Mouse (Mus musculus) MEL (cell line): Measurements from ENCODE around the gene Brwd1. TPM values are rescaled to one million over a fixed set of nuclear protein-coding genes. Genes with fewer than 3 reads are reported as not detected.

Experiments used
- DNase-seq: peaks from one replicate; pipeline ENCODE4 v3.0.0; 2011; ENCODE audit warnings: low read depth, low spot score
- H3K27ac ChIP-seq: 2 replicates; pipeline ENCODE4 v1.5.1; 2012; ENCODE audit warnings: low read depth, mild to moderate bottlenecking, control low read depth, low read length, moderate library complexity; ENCODE audit not compliant: control insufficient read depth
- H3K27me3 ChIP-seq, 2 experiments: fragments of 150-350 bp in 1 of 2; sonication (generic) in 1 of 2; 2 replicates each; pipeline ENCODE4 v1.6.1; 2012; ENCODE audit warnings: low read length in 2 of 2, mild to moderate bottlenecking in 2 of 2, improper control_type of control experiment in 1 of 2, moderate library complexity in 1 of 2; ENCODE audit not compliant: insufficient read depth in 2 of 2, control insufficient read depth in 1 of 2
- H3K36me3 ChIP-seq, 2 experiments: 2 replicates each; pipeline ENCODE4 v1.6.1; 2012 to 2014; ENCODE audit warnings: low read length in 2 of 2, improper control_type of control experiment in 1 of 2, inconsistent platforms in 1 of 2, mild to moderate bottlenecking in 1 of 2; ENCODE audit not compliant: insufficient read depth in 2 of 2, control insufficient read depth in 1 of 2
- H3K4me1 ChIP-seq, 2 experiments: fragments of 150-350 bp in 1 of 2; sonication (generic) in 1 of 2; 2 replicates each; pipeline ENCODE4 v1.6.1; 2012; ENCODE audit warnings: low read length in 2 of 2, improper control_type of control experiment in 1 of 2, mild to moderate bottlenecking in 1 of 2; ENCODE audit not compliant: insufficient read depth in 2 of 2, control insufficient read depth in 1 of 2
- H3K4me3 ChIP-seq, 2 experiments: fragments of 150-350 bp in 1 of 2; sonication (generic) in 1 of 2; 2 replicates each; pipeline ENCODE4 v1.5.1; 2012; ENCODE audit warnings: low read depth in 2 of 2, low read length in 2 of 2, mild to moderate bottlenecking in 2 of 2, moderate library complexity in 2 of 2, control low read depth in 1 of 2, improper control_type of control experiment in 1 of 2; ENCODE audit not compliant: control insufficient read depth in 1 of 2, insufficient read depth in 1 of 2
- H3K79me2 ChIP-seq: 2 replicates; pipeline ENCODE4 v1.6.1; 2012; ENCODE audit warnings: mild to moderate bottlenecking, low read length, moderate library complexity; ENCODE audit not compliant: control insufficient read depth, poor library complexity, insufficient read depth
- H3K9ac ChIP-seq: 2 replicates; pipeline ENCODE4 v1.6.1; 2012; ENCODE audit warnings: low read depth, mild to moderate bottlenecking, control low read depth, low read length, moderate library complexity; ENCODE audit not compliant: control insufficient read depth, poor library complexity, severe bottlenecking
- H3K9me3 ChIP-seq: fragments of 150-350 bp; sonication (generic); replicated peaks from 2 replicates; pipeline ENCODE4 v1.6.1; 2012; ENCODE audit warnings: mild to moderate bottlenecking, low read length, improper control_type of control experiment, moderate library complexity; ENCODE audit not compliant: insufficient read depth
- BHLHE40 ChIP-seq: IDR thresholded peaks from 2 replicates; pipeline ENCODE4 v1.6.1; 2012; ENCODE audit warnings: low read depth, mild to moderate bottlenecking, inconsistent platforms, low read length, improper control_type of control experiment, borderline replicate concordance
- CTCF ChIP-seq, 3 experiments: IDR thresholded peaks in 2 of 3; conservative IDR thresholded peaks in 1 of 3; 2 replicates each; pipeline ENCODE4 v1.5.1; 2011 to 2012; ENCODE audit warnings: low read length in 3 of 3, low read depth in 2 of 3, mild to moderate bottlenecking in 2 of 3, improper control_type of control experiment in 1 of 3, inconsistent platforms in 1 of 3, mixed read lengths in 1 of 3, moderate library complexity in 1 of 3; ENCODE audit not compliant: control insufficient read depth in 1 of 3, insufficient read depth in 1 of 3, poor library complexity in 1 of 3, severe bottlenecking in 1 of 3
- EP300 ChIP-seq, 2 experiments: IDR thresholded peaks; 2 replicates each; pipeline ENCODE4 v1.6.1; 2011; ENCODE audit warnings: improper control_type of control experiment in 2 of 2, low read length in 2 of 2, low read depth in 1 of 2, mild to moderate bottlenecking in 1 of 2
- ETS1 ChIP-seq: IDR thresholded peaks from 2 replicates; pipeline ENCODE4 v1.6.1; 2012; ENCODE audit warnings: low read depth, mild to moderate bottlenecking, inconsistent platforms, low read length, improper control_type of control experiment, moderate library complexity
- HCFC1 ChIP-seq: IDR thresholded peaks from 2 replicates; pipeline ENCODE4 v1.6.1; 2012; ENCODE audit warnings: low read depth, mild to moderate bottlenecking, inconsistent platforms, low read length, improper control_type of control experiment, moderate library complexity
- JUND ChIP-seq: IDR thresholded peaks from 2 replicates; pipeline ENCODE4 v1.6.1; 2011; ENCODE audit warnings: low read depth, mild to moderate bottlenecking, improper control_type of control experiment, low read length
- MEF2A ChIP-seq: IDR thresholded peaks from 2 replicates; pipeline ENCODE4 v1.6.1; 2014; ENCODE audit warnings: low read depth, mild to moderate bottlenecking, inconsistent platforms, low read length, improper control_type of control experiment; ENCODE audit not compliant: poor library complexity, insufficient replicate concordance, severe bottlenecking; ENCODE audit errors: extremely low read depth
- NRF1 ChIP-seq: IDR thresholded peaks from 2 replicates; pipeline ENCODE4 v1.6.1; 2014; ENCODE audit warnings: low read depth, mild to moderate bottlenecking, inconsistent platforms, low read length, improper control_type of control experiment, moderate library complexity; ENCODE audit not compliant: poor library complexity, insufficient read depth, severe bottlenecking
- POLR2AphosphoS2 ChIP-seq: IDR thresholded peaks from 2 replicates; pipeline ENCODE4 v1.6.1; 2011; ENCODE audit warnings: low read length, improper control_type of control experiment
- SIN3A ChIP-seq: IDR thresholded peaks from 2 replicates; pipeline ENCODE4 v1.6.1; 2012; ENCODE audit warnings: low read length, improper control_type of control experiment, inconsistent platforms
- SMC3 ChIP-seq: IDR thresholded peaks from 2 replicates; pipeline ENCODE4 v1.6.1; 2011; ENCODE audit warnings: low read depth, low read length, improper control_type of control experiment
- TAL1 ChIP-seq: IDR thresholded peaks from 2 replicates; pipeline ENCODE4 v1.6.1; 2012; ENCODE audit warnings: mild to moderate bottlenecking, inconsistent platforms, low read length, moderate library complexity, mixed read lengths
- TBP ChIP-seq: IDR thresholded peaks from 2 replicates; pipeline ENCODE4 v1.8.0; 2011; ENCODE audit warnings: low read depth, low read length, improper control_type of control experiment
- TCF12 ChIP-seq: IDR thresholded peaks from 2 replicates; pipeline ENCODE4 v1.6.1; 2014; ENCODE audit warnings: low read depth, mild to moderate bottlenecking, inconsistent platforms, low read length, improper control_type of control experiment, moderate library complexity
- USF1 ChIP-seq: IDR thresholded peaks from 2 replicates; pipeline ENCODE4 v1.6.1; 2014; ENCODE audit warnings: low read depth, mild to moderate bottlenecking, inconsistent platforms, low read length, improper control_type of control experiment, moderate library complexity
- USF2 ChIP-seq, 2 experiments: IDR thresholded peaks; 2 replicates each; pipeline ENCODE4 v1.6.1; 2011 to 2012; ENCODE audit warnings: improper control_type of control experiment in 2 of 2, low read length in 2 of 2, borderline replicate concordance in 1 of 2, inconsistent platforms in 1 of 2, low read depth in 1 of 2, mild to moderate bottlenecking in 1 of 2; ENCODE audit not compliant: insufficient read depth in 1 of 2
- ZKSCAN1 ChIP-seq: IDR thresholded peaks from 2 replicates; pipeline ENCODE4 v1.6.1; 2012; ENCODE audit warnings: low read depth, mild to moderate bottlenecking, inconsistent platforms, low read length, improper control_type of control experiment, moderate library complexity
- ZNF384 ChIP-seq: IDR thresholded peaks from 2 replicates; pipeline ENCODE4 v1.6.1; 2012; ENCODE audit warnings: low read depth, mild to moderate bottlenecking, inconsistent platforms, low read length, improper control_type of control experiment
- polyA plus RNA-seq, 2 experiments: library from polyadenylated mRNA; stranded (reverse) in 1 of 2; unstranded in 1 of 2; fragments of >175 nt in 1 of 2; fragments of >200 nt in 1 of 2; gene quantifications; 2 replicates each; pipeline versions ENCODE4 v1.2.1 to v1.2.4; 2012; ENCODE audit warnings: low replicate concordance in 2 of 2, low read depth in 1 of 2; ENCODE audit not compliant: insufficient read length in 2 of 2, insufficient read depth in 1 of 2, missing spikeins in 1 of 2
- total RNA-seq: library from RNA; depleted of rRNA; stranded (reverse); fragments of 300-350 nt; gene quantifications from 2 replicates; pipeline ENCODE4 v1.2.3, GENCODE M21; 2012

The Brwd1 gene
- total and polyA plus RNA-seq, 3 experiments: 27.1 to 77.1 (median 41.0) TPM

- DNase-seq: no peak
- Histone ChIP-seq H3K4me1 (peaks cover 3 to 8% of the 10 kb centered on the region in 2 experiments; a peak in 3 of 4 replicates), H3K79me2 (no peaks in the 10 kb centered on the region), H3K27me3 (no peaks in the 10 kb centered on the region), H3K9ac (no peak overlapping the region), H3K36me3 (peaks cover 0 to 4% of the 10 kb centered on the region in 2 experiments; a peak in 2 of 4 replicates), H3K4me3 (no peak overlapping the region), H3K9me3 (no peaks in the 10 kb centered on the region), H3K27ac (no peak overlapping the region)
- TF ChIP-seq HCFC1: no peak
- TF ChIP-seq MEF2A: no peak
- no peak for TF ChIP-seq EP300 (IDR thresholded peaks at IDR 0.05; ENCODE audit: low read depth in 1 of 2, low read length in 2 of 2)
- TF ChIP-seq JUND: no peak
- no peak for TF ChIP-seq NRF1
- no peak for TF ChIP-seq ZKSCAN1
- no peak for TF ChIP-seq USF2 (IDR thresholded peaks at IDR 0.05; ENCODE audit: borderline replicate concordance in 1 of 2, insufficient read depth in 1 of 2, low read depth in 1 of 2, low read length in 2 of 2)
- TF ChIP-seq TAL1: no peak
- no peak for TF ChIP-seq USF1
- no peak for TF ChIP-seq TBP
- no peak for TF ChIP-seq POLR2AphosphoS2
- TF ChIP-seq ZNF384: no peak
- no peak for TF ChIP-seq SIN3A
- no peak for TF ChIP-seq SMC3
These were observed 13.6 kb upstream of the Brwd1 start for GRCm38 (mm10) chr16:96095966-96096365.

GRCm38 (mm10) chr16:96091515-96092504, 9.5 kb upstream of the Brwd1 start:
- H3K27ac ChIP-seq: peak overlapping the region; percentile 72
- peaks cover 0 to 8% of the 10 kb centered on the region in 2 experiments; a peak in 2 of 4 replicates for H3K36me3 ChIP-seq
- peaks cover 3 to 13% of the 10 kb centered on the region in 2 experiments; a peak in 3 of 4 replicates for H3K4me1 ChIP-seq
- H3K9me3 ChIP-seq: no peaks in the 10 kb centered on the region
- TF ChIP-seq USF2 (IDR thresholded peaks at IDR 0.05; ENCODE audit: borderline replicate concordance in 1 of 2, insufficient read depth in 1 of 2, low read depth in 1 of 2, low read length in 2 of 2) (no peak), BHLHE40 (no peak), ETS1 (peak; percentile 21; the same call in 1 of the 2 replicates), TCF12 (peak; percentile 67; the same call in 1 of the 2 replicates), EP300 (IDR thresholded peaks at IDR 0.05; ENCODE audit: low read depth in 1 of 2, low read length in 2 of 2) (peak; percentile 15 to 49; a peak in 2 of 4 replicates), CTCF (IDR thresholded peaks at IDR 0.05 in 2 of 3, conservative IDR thresholded peaks at IDR 0.05 in 1 of 3; ENCODE audit: control insufficient read depth in 1 of 3, insufficient read depth in 1 of 3, low read depth in 2 of 3, low read length in 3 of 3, poor library complexity in 1 of 3, severe bottlenecking in 1 of 3) (peak in 1 of 3 experiments; percentile 15; a peak in 2 of 6 replicates)
- H3K79me2 ChIP-seq: no peaks in the 10 kb centered on the region
- DNase-seq: peak; percentile 71
- H3K9ac ChIP-seq: peak overlapping the region; percentile 56
- peaks cover 0 to 2% of the 10 kb centered on the region in 2 experiments; a peak in 1 of 4 replicates for H3K27me3 ChIP-seq
- peak overlapping the region; percentile 19 to 40; a peak in 3 of 4 replicates for H3K4me3 ChIP-seq
